Mouse (Mus musculus) layer of hippocampus, adult 18-20 months (tissue): ENCODE measurements around the gene Rhbdd2. TPM values are rescaled to one million over a fixed set of nuclear protein-coding genes. Genes with fewer than 3 reads are reported as not detected.

ENCODE experiments used
- DNase-seq, 2 experiments: peaks; one replicate each; pipeline ENCODE4 v3.0.0; 2022; ENCODE audit warnings: low spot score in 2 of 2
- total RNA-seq, 2 experiments: library from RNA; stranded (reverse); gene quantifications; 2 replicates each; pipeline ENCODE4 v1.2.3; 2021

The Rhbdd2 gene
- total RNA-seq, 2 experiments from 2014 or later, result 83.2 to 83.9 TPM

GRCm38 (mm10) chr5:135643869-135644268 lies 11.5 kb downstream of the Rhbdd2 start:
- DNase-seq, result no peak

DNA sequence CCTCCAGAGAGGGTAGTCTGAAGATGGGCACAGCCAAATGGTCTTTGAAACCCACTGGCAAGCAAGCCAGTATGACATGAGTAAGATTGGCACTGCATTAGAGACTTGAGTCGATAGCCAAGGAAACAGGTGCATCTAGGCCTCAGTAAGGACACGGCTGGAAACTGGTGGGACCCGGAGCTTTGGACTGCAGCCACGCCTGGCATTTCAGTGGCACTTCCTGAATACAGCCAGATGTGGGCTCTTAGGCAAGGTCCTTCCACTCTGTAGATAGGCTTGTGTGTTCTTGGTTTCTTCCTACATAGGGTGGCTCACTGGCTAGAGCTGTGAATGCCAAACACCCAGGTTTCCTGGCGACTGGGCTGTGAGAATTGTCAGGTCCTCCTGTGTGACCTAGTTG lies 12.9 kb downstream of the Rhbdd2 start:
- DNase-seq, result no peak

- DNase-seq, result no peak
Measured at GRCm38 (mm10) chr5:135646038-135646437, 13.6 kb downstream of the Rhbdd2 start.

DNA sequence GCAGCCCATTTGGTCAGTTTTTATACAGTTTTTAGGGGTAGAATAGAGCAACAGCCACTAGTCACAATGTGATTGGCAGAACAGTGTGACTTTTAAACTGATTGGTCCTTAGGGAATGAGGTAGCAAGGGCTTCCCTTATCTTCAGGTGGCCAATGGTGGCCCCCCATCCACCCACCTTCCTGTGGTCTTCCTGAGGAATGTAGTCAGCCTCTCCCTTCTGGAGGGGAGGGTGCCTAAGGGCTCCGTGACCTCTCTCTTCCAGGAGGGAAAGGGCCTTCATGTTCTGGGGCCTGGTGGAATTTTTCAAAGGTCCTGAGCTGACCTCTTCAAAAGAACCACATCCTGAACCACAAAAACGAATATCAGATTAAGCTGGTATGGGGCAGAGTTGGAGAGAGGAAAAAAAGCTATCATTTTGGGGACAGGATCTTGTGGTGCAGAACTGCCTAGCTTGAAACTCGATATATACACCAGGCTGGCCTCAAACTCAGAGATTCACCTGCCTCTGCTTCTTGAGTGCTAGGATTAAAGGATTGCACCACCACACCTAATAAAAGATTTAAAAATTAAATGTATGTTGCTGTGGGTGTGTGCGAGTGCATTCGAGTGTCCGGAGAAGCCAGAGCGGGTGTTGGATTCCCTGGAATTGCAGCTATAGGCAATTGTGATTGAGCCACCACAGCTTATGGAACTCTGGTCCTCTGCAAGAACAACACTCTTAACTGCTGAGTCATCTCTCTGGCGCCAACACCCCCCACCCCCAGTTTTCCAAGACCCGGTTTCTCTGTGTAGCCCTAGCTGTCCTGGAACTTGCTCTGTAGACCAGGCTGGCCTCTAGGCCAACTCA lies 16.3 kb downstream of the Rhbdd2 start:
- DNase-seq, result no peak

- DNase-seq, result no peak
Measured at GRCm38 (mm10) chr5:135649309-135649633, 16.9 kb downstream of the Rhbdd2 start.

GRCm38 (mm10) chr5:135651536-135651935 lies 19.1 kb downstream of the Rhbdd2 start:
- no peak for DNase-seq

- DNase-seq, result no peak
Measured at GRCm38 (mm10) chr5:135653209-135653608, 20.8 kb downstream of the Rhbdd2 start.

- no peak for DNase-seq
Measured at GRCm38 (mm10) chr5:135656046-135656445, 23.6 kb downstream of the Rhbdd2 start.

DNA sequence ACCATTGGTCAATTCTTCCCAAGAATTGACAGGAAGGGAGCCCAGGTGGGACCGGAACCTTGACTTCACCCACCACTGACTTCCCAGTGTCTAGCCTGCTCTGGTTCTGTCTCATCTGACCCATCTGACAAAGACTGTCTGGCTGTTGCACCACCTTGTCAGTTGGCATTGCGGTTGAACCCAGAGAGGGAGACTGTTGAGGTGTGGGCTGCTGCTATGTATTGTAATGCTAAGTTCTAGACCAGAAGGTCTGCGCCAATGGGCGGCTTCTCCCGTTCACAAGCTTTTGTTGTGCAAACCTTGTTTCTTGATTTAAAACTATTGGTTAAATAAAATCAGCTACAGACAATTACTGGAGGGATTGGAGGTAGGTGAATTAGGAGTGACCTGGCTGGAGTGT lies 24.7 kb downstream of the Rhbdd2 start:
- DNase-seq, result no peak

GRCm38 (mm10) chr5:135657703-135658373 lies 25.4 kb downstream of the Rhbdd2 start:
- DNase-seq, result no peak

DNA sequence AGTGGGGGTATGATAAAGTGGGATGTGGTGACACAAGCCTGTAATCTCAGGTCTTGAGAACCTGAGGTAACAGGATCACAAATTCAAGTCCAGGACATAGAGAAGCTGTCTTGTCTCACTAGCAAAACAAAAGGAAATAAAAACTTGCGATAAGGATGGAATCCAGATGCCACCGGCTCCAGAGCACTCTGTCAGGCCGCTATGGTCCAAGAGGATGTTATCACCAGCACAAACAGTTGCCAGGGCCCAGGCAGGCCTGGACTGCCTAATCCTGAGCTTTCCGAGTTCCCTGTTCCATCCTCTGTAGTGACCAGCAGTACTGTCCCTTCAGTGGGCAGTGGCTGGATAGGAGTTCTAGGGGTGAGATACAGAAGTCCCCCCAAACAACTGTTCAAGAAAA lies 27.5 kb downstream of the Rhbdd2 start:
- DNase-seq, result no peak

DNA sequence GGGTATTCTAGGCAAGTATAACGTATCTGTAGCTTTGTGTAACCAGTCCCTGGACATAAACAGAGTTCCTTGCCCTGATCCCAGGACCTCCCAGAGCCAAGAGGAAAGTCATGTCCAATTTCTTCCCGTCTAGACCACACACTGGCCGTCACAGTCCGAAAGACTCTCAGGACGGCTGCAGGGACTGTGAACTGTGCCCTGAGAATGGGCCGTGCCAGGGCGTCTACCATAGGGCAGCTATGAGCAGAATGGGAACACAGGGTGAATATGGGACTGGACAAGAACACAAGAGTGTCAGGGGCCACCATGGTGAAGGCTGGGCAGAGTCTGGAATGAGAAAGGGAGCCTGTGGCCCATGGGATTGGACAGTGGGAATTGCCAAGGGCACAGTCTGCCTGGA lies 28.1 kb downstream of the Rhbdd2 start:
- no peak for DNase-seq

- DNase-seq, result no peak
Measured at GRCm38 (mm10) chr5:135666890-135667289, 34.5 kb downstream of the Rhbdd2 start.

DNA sequence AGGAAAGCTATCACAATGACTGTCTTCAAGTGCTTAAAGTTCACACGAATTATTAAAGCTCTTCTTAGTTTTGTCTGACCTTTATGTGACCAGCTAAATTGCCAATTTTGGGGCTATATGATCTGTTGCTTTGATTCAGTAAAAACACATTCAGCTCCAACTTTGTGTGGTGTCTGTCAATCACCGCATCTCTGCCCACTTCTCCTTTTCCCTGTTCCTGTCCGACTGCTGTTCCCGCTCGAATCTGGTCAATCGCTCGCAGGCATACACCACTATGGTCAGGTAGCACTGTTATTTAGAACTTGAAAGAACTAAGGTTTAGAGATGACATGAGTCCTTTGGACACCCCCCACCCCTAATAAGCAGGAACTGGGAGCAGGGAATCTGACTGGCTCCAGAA lies 35.7 kb downstream of the Rhbdd2 start:
- no peak for DNase-seq

DNA sequence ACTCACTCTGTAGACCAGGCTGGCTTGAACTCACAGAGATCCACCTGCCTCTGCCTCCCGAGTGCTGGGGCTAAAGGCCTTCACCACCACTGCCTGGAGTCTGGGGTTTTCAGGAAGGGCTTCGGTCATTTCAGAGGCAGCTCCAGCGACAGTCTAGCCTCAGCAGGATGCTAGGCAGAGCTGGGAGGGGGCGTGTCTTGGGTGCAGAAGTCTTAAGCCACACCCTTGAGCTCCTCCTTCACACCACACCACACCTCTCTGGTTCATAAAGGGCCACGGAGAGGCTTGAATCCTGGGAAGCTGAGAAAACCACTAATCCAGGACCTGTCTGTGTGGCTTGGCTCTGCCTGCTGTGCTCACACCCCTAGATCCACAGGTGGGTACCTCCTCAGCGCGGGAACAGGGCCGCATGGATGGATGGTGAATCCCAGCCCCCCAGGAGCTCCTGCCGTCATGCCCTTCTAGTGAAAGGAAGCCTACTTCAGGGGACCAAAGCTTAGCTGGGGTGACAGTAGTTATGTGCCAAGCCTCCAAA lies 37.4 kb downstream of the Rhbdd2 start, which contains the start of gene Por:
Gene Por (plus strand): TSS at position 293 of the 535 bp plus-strand sequence.
- DNase-seq, result no peak

GRCm38 (mm10) chr5:135670881-135671280 lies 38.5 kb downstream of the Rhbdd2 start:
- DNase-seq, result no peak

DNA sequence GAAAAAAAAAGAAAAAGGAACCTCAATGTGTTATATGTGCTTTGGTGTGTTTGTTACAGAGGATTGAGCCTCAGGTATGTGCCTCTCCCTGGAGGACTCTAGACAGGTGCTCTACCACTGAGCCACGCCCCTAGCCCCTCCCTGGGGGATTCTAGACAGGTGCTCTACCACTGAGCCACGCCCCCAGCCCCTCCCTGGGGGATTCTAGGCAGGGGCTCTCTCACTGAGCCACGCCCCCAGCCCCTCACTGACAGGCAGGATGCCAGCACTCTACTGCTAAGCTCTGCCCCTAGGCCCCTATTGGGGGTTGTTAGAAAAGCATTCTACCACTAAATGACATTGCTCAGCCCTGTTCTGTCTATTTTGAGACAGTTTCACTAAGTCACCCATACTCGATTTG lies 40.1 kb downstream of the Rhbdd2 start:
- no peak for DNase-seq

GRCm38 (mm10) chr5:135672980-135673379 lies 40.6 kb downstream of the Rhbdd2 start:
- no peak for DNase-seq

DNA sequence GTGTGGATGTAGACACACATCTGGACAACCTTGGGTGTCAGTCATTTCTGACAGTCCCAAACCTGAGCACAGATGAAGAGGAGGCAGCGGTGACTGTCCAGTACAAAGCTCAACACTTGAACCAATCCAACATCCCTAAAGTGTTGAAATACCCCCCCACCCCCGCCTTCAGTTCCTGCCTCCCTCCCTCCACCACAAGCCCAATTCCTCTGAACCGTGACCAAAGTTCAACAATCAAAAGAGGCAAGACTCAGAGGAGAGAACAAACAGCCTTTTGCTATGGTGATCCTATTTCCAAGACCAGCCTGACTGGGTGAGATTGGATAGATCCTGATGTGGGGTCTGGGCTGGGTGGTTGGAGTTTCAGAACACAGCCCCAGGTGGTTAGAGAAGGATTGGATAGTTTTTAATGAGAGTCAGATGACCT lies 41.9 kb downstream of the Rhbdd2 start:
- no peak for DNase-seq

DNA sequence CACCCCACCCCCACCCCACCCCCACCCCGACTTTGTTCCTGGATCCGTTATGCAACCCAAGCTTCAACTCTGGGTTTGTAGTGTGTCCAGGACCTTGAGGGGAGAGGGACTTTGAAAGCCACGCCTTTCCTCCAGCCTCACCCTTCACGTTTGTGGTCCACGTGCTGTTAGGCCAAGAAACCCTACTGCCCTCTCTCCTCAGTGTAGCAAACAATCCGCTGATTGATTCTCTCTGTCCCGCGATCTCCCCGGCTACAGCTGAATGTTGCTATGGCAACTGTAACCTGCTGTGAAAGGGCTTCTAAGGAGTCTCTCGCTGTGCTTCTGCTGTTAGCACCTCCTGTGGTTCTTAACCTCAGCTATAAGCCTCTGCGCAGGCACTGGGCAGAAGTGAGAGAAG lies 42.4 kb downstream of the Rhbdd2 start:
- DNase-seq, result peak; percentile 54 to 80

- DNase-seq, result no peak
Measured at GRCm38 (mm10) chr5:135676696-135677095, 44.3 kb downstream of the Rhbdd2 start.

GRCm38 (mm10) chr5:135677251-135677650 lies 44.8 kb downstream of the Rhbdd2 start:
- no peak for DNase-seq
